Mouse (Mus musculus) spleen, adult 18-20 months (tissue): ENCODE data around the gene Pkn3.

Experiments used
- DNase-seq, 2 experiments: peaks; one replicate each; pipeline ENCODE4 v3.0.0; 2022; ENCODE audit warnings: mixed read lengths in 2 of 2

The Pkn3 gene

GRCm38 (mm10) chr2:30063791-30064190 is 13.7 kb upstream of the Pkn3 start:
- no peak for DNase-seq

GRCm38 (mm10) chr2:30064298-30064697 is 13.2 kb upstream of the Pkn3 start:
- no peak for DNase-seq

GRCm38 (mm10) chr2:30066046-30066901 is 11.2 kb upstream of the Pkn3 start:
- peak; percentile 94 to 97 for DNase-seq

GRCm38 (mm10) chr2:30067031-30067888 is 10.2 kb upstream of the Pkn3 start:
- peak; percentile 49 to 55 for DNase-seq

- DNase-seq = no peak
Measured at GRCm38 (mm10) chr2:30067962-30068361, 9.5 kb upstream of the Pkn3 start.

- DNase-seq = no peak
Measured at GRCm38 (mm10) chr2:30072875-30073274, 4.6 kb upstream of the Pkn3 start.

- DNase-seq = no peak
Measured at GRCm38 (mm10) chr2:30073285-30073684, 4.2 kb upstream of the Pkn3 start.

GRCm38 (mm10) chr2:30075625-30076024 is 1.9 kb upstream of the Pkn3 start:
- DNase-seq = no peak

DNA sequence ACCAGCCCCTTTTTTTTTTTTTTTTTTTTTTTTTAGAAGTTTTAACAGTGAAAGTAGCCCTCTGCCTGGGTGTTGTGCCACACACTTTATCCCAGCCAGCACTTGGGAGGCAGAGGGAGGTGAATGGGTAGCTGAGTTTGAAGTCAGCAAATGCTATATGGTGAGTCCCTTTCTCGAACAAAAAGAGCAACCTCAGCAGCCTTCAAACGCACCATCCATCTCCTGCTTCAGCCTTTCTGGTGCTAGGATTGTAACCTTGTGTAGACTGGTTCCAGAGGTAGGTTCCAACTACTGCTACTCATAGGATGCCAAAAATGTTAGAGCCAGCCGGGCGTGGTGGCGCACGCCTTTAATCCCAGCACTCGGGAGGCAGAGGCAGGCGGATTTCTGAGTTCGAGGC is 1.0 kb upstream of the Pkn3 start:
- no peak for DNase-seq

- no peak for DNase-seq
Measured at GRCm38 (mm10) chr2:30076959-30077358, 525 bp upstream of the Pkn3 start.

- no peak for DNase-seq
Measured at GRCm38 (mm10) chr2:30078349-30078712, 847 bp downstream of the Pkn3 start.

- DNase-seq = no peak
Measured at GRCm38 (mm10) chr2:30078760-30079159, 1.3 kb downstream of the Pkn3 start.

DNA sequence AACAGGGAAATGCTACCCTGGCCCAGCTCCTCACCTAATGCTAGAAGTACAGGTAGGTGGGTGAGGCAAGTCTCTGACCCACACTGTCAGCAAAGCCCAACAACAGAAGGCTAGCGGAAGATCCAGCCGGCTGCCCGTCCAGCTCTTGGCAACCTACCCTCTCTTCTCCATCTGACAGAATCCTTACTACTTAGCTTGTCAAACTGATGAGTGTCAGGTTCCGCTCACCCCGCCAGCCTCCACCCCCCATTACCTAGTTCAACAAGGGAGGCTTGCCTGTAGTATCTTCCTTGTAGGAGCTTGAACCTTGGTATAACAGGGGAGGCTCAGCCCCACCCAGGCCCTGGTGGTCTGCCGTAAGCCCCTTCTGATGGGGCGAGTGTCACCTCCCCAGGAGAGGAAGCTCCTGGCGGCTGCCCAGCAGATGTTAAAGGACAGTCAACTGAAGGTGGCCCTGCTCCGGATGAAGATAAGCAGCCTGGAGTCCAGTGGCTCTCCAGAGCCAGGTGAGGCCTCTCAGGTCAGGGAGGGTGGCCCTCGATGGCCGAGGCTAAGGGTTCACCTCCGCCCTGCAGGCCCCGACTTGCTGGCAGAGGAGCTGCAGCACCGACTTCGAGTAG is 2.8 kb downstream of the Pkn3 start:
- DNase-seq = no peak

DNA sequence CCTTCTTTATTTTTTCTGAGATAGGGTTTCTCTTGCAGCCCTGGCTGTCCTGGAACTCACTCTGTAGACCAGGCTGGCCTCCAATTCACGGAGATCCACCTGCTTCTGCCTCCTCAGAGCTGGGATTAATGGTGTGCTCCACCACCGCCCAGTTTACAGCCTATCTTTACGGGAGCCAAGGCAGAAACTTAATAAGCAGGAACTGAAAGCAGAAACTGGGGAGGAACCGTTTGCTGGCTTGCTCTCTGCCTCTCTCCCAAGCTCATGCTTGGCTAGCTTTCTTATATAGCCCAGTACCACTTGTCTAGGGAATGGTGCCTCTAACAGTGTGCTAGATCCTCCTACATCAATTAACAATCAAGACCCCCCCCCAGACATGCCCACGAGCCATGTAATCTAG is 6.6 kb downstream of the Pkn3 start:
- no peak for DNase-seq

GRCm38 (mm10) chr2:30084632-30085031 is 7.1 kb downstream of the Pkn3 start:
- DNase-seq = no peak

DNA sequence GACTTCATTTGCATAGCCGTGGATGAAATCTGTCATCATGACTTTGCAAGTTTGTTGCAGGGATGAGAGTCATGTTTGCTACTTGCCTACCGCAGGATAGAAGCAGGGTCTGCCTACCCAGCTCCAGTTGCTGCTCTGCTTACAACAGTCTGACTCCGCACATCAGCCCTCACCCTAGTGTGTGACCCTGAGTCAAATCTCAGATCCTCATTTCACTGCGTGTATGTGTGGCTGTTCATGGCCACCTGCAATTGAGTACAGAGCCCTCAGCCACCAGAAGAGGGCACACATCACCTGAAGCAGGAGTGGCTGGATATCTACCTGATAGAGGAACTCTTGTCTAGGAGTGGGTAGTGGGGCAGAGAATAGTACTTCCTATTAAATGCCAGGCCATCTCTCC is 9.8 kb downstream of the Pkn3 start:
- DNase-seq = no peak

DNA sequence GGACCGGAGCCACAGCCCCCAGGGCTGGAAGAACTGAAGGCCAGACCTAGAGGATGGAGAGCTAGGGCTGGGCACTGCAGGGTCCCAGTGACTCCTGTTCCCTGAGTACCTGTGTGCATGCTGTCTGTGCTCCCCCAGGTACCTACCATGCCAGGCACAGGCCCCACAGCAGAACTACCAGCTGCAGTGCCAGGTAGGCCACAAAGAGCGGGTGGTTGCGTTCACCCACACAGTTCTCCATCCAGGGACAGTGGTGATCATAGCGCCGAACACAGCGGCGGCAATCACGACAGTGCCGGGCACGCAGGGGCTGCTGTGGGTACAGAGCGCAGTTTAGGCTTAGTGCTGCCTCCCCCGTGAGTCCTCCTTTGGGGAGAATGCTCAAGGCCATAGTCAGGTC is 14.0 kb downstream of the Pkn3 start:
- DNase-seq = no peak

- no peak for DNase-seq
Measured at GRCm38 (mm10) chr2:30092280-30092918, 14.9 kb downstream of the Pkn3 start.

DNA sequence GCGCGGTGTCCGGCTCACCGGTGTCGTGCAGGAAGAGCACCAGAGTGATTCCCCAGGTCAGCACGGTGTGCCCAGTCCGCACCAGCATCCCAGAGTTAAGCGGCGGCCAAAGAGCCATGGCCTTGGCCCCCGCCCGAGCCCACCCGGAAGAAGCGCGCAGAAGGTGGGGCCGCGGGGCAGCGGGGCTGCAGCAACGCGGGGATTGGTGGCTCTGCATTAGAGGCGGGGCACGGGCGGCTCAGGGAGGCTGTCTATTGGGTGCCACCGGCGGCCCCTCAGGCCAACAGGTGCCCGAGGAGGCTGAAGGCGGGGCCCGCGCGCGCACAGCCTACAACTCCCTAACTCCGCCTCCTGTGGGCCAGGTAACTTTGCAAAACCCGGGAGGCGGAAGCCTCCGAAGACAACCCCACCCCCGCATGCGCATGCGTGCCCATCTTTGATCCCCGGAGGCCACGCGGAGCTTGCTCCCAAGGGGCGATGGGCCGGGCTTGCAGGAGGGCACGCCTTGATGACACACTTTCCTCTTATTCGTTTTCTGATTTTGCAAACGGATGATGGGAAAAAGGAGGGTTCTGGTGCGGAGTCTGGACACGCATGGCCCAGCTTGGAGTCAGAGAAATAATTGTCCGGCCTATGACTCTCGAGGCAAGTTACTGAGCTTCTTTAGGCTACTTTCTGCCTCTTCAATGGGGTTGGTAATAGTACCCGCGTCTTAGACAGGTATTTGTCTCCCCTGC is 16.2 kb downstream of the Pkn3 start, which contains the start of gene Zdhhc12:
Zdhhc12 (minus strand) TSS at position 178 of the 737 bp plus-strand sequence.
- DNase-seq = peak; percentile 96 to 99

DNA sequence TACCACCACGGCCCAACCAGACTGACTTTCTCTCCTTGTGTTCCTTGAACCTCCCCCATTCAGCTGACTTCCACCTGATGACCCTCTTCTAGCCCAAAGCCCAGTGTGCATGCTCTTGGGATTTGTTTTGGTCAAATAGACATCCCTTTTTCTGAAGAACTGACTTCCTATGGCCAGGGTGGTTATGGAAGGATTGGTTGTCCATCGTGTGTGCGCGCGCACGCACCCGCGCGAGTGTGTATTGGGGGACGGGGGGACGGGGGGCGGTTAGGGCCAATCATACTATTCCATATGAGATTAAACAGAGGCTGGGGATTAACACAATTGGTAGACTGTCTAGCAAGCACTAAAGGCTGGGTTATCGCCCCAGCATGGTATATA is 16.7 kb downstream of the Pkn3 start:
- no peak for DNase-seq

DNA sequence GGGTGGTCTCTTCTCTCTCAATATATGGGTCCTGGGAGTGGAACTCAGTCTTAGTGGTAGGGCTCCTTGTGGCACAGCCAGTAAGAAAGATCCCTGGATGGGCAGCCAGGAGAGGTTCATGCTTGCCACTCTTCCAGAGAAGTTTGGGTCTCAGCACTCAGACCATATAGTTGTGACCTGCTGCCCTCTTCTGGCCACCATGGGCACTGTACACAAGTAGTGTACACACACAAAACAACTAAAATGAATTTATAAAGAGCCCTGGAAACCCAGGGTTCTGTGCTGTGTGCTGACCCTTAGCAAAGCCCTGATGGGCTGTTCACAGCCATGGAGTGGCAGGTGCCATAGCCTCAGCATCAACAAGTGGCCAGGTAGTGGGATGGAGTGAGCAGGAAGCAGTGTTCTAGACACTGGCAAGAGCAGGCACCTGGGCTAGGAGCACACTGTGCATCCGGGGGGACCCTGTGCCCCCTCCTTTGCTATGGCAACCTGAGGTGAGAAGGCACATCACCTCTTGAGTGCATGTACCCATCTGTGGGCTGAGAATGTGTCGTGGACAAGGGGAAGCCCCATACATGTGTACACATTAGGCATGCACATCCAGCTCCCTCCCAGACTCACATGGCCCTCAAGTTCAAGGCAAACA is 18.5 kb downstream of the Pkn3 start:
- DNase-seq = peak; percentile 39 to 64

DNA sequence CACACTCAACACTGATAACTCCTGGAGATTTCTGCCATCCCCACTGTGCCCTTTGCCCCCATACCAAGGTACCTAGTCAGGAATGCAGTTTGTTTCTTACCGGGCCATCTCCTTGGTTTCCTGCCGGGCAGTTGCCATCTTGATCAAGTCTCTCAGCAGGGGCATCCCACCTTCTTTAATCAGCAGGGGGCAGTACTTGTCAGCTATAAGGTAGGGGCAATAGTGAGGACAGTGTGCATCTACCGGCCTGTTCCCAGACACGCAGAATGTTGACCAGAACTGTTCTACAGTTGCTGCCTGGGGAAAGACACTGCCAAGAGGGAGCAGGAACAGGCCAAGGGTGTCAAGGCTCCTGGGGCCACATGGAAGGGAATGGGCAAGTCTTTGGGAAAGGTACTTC is 22.7 kb downstream of the Pkn3 start:
- no peak for DNase-seq
